5 mouse cellular contexts compared by ENCODE assay signal in genomic region chr11:107126716-107127115, GRCm38 (mm10). TPM values are rescaled to one million over a fixed set of nuclear protein-coding genes. Genes with fewer than 3 reads are reported as not detected.
DNase-seq lines count a peak whose midpoint lies in the region; ATAC-seq and TF ChIP-seq lines count a peak whose summit lies in the region.
"Not testable (repeated sequence)": the region's sequence is repeated elsewhere in the genome, so short reads cannot be mapped to it uniquely, and the experiment has no call there.

No protein-coding gene starts in this region.

- TF ChIP-seq EP300 in MEL (IDR thresholded peaks at IDR 0.05; ENCODE audit: low read depth in 1 of 2, low read length in 2 of 2), result not testable (repeated sequence)

- WGBS in midbrain, embryonic 11.5 days, result 96% methylated on average over 1 of the region's 2 CpGs

- DNase-seq in ES-E14 (ENCODE audit: low read depth, low spot score); MEL (ENCODE audit: low read depth, low spot score): not testable (repeated sequence)
- peak; percentile 83 for DNase-seq in midbrain, embryonic 11.5 days (ENCODE audit: low spot score, missing footprints)

- H3K9me3 ChIP-seq in ES-E14 (ENCODE audit: control insufficient read depth, insufficient read depth, low read depth, low read length); MEL (replicated peaks; ENCODE audit: insufficient read depth, low read length); megakaryocyte, embryonic 14.5 days; midbrain, embryonic 11.5 days (ENCODE audit: control insufficient read depth, low read length): not testable (repeated sequence)

- TF ChIP-seq CTCF in MEL (IDR thresholded peaks at IDR 0.05 in 2 of 3, conservative IDR thresholded peaks at IDR 0.05 in 1 of 3; ENCODE audit: control insufficient read depth in 1 of 3, insufficient read depth in 1 of 3, low read depth in 2 of 3, low read length in 3 of 3, poor library complexity in 1 of 3, severe bottlenecking in 1 of 3), result not testable (repeated sequence)
- TF ChIP-seq CTCF in testis, adult 2 months (IDR thresholded peaks at IDR 0.05; ENCODE audit: control insufficient read depth, insufficient read depth, insufficient replicate concordance, low read depth, low read length), result 0 out of 2 replicates have a peak, but pooled peaks have one; percentile 6

- H3K79me2 ChIP-seq in MEL (ENCODE audit: control insufficient read depth, insufficient read depth, low read length, poor library complexity), result peaks cover 87% of the 10 kb centered on the region

- H3K4me1 ChIP-seq in ES-E14 (ENCODE audit: control insufficient read depth in 2 of 2, insufficient read depth in 2 of 2, low read length in 2 of 2, poor library complexity in 1 of 2) (peaks cover 4 to 18% of the 10 kb centered on the region in 2 experiments; a peak in 2 of 4 replicates), MEL (ENCODE audit: control insufficient read depth in 1 of 2, insufficient read depth in 2 of 2, low read length in 2 of 2) (peaks cover 6 to 16% of the 10 kb centered on the region in 2 experiments)
- peaks cover 63% of the 10 kb centered on the region for H3K4me1 ChIP-seq in megakaryocyte, embryonic 14.5 days
- H3K4me1 ChIP-seq in midbrain, embryonic 11.5 days (ENCODE audit: control insufficient read depth, insufficient read depth, low read length), result peaks cover 14% of the 10 kb centered on the region
- H3K4me1 ChIP-seq in testis, adult 2 months (ENCODE audit: control insufficient read depth, insufficient read depth, low read length), result peaks cover 14% of the 10 kb centered on the region

- H3K4me3 ChIP-seq in ES-E14 (ENCODE audit: insufficient read depth in 1 of 2, low read depth in 1 of 2, low read length in 2 of 2, poor library complexity in 1 of 2, severe bottlenecking in 1 of 2); MEL (ENCODE audit: control insufficient read depth in 1 of 2, insufficient read depth in 1 of 2, low read depth in 2 of 2, low read length in 2 of 2); midbrain, embryonic 11.5 days (ENCODE audit: low read depth, low read length); testis, adult 2 months (ENCODE audit: control insufficient read depth, low read depth, low read length): not testable (repeated sequence)
- peak overlapping the region; percentile 50 for H3K4me3 ChIP-seq in megakaryocyte, embryonic 14.5 days (replicated peaks)

- H3K9ac ChIP-seq in ES-E14 (ENCODE audit: insufficient read depth, low read depth, low read length, poor library complexity, severe bottlenecking); MEL (ENCODE audit: control insufficient read depth, low read depth, low read length, poor library complexity, severe bottlenecking); midbrain, embryonic 11.5 days (ENCODE audit: low read length): not testable (repeated sequence)

- TF ChIP-seq RAD21 in MEL (IDR thresholded peaks at IDR 0.05; ENCODE audit: low read depth, low read length), result not testable (repeated sequence)

- TF ChIP-seq POLR2A in MEL (IDR thresholded peaks at IDR 0.05; ENCODE audit: control insufficient read depth in 1 of 2, insufficient read depth in 1 of 2, low read depth in 1 of 2, low read length in 2 of 2, poor library complexity in 1 of 2); testis, adult 2 months (IDR thresholded peaks at IDR 0.05; ENCODE audit: control insufficient read depth, low read depth, low read length): not testable (repeated sequence)

- not testable (repeated sequence) for ATAC-seq in midbrain, embryonic 11.5 days (ENCODE audit: low FRiP score)

- H3K27ac ChIP-seq in ES-E14 (ENCODE audit: insufficient read depth, low read depth, low read length, poor library complexity, severe bottlenecking); MEL (ENCODE audit: control insufficient read depth, low read depth, low read length); midbrain, embryonic 11.5 days (ENCODE audit: low read depth, low read length); testis, adult 2 months (ENCODE audit: control insufficient read depth, insufficient read depth, low read depth, low read length): not testable (repeated sequence)

- in situ Hi-C loops in ES-E14 (cut with MboI; ENCODE audit: low sequenced_read_pairs in 2 of 2, unreplicated experiment in 2 of 2), result not testable (repeated sequence)

- H3K36me3 ChIP-seq in ES-E14 (ENCODE audit: control insufficient read depth, insufficient read depth, low read length, poor library complexity, severe bottlenecking); midbrain, embryonic 11.5 days (ENCODE audit: control insufficient read depth, insufficient read depth, low read length); testis, adult 2 months (ENCODE audit: control insufficient read depth, insufficient read depth, low read length): not testable (repeated sequence)
- H3K36me3 ChIP-seq in MEL (ENCODE audit: control insufficient read depth in 1 of 2, insufficient read depth in 2 of 2, low read length in 2 of 2), result peaks cover 2 to 37% of the 10 kb centered on the region in 2 experiments; a peak in 3 of 4 replicates
- H3K36me3 ChIP-seq in megakaryocyte, embryonic 14.5 days (replicated peaks; ENCODE audit: low read length), result peaks cover 19% of the 10 kb centered on the region

- not testable (repeated sequence) for H3K27me3 ChIP-seq in MEL (ENCODE audit: control insufficient read depth in 1 of 2, insufficient read depth in 2 of 2, low read length in 2 of 2); megakaryocyte, embryonic 14.5 days (replicated peaks); midbrain, embryonic 11.5 days (ENCODE audit: control insufficient read depth, insufficient read depth, low read length); testis, adult 2 months (ENCODE audit: control insufficient read depth, insufficient read depth, low read length)

- not testable (repeated sequence) for H3K4me2 ChIP-seq in midbrain, embryonic 11.5 days

TF ChIP-seq in ES-E14, 5 proteins besides CTCF, POLR2A, EP300 and RAD21:
- peak; percentile 74 for TF ChIP-seq ZNF384 (IDR thresholded peaks at IDR 0.05; ENCODE audit: low read depth, low read length)

TF ChIP-seq in MEL, 35 proteins besides CTCF, POLR2A, EP300 and RAD21:
- TF ChIP-seq ZNF384 (IDR thresholded peaks at IDR 0.05; ENCODE audit: low read depth, low read length), result peak; percentile 64

RNA-seq across cellular contexts. Expression of gene Bptf, which starts 5.2 kb away (rescaled TPM):
- 81.3 and 86.4 TPM in 2 replicates for total RNA-seq in ES-E14 (2012; rRNA removed)
- total RNA-seq in MEL (2012; rRNA removed), result 27.5 and 31.2 TPM in 2 replicates
- polyA plus RNA-seq in MEL (2012; ENCODE audit: insufficient read depth in 1 of 2, insufficient read length in 2 of 2, low read depth in 1 of 2, low replicate concordance in 2 of 2, missing spikeins in 1 of 2), result 10 to 100 TPM; 52.7 to 55.4 TPM
- polyA plus RNA-seq in megakaryocyte, embryonic 14.5 days (2012; ENCODE audit: insufficient read depth, low replicate concordance), result 106 and 348 TPM in 2 replicates
- polyA plus RNA-seq in midbrain, embryonic 11.5 days (2014; fragmentation: Nextera tagmentation; extraction: Ambion mirVana), result 38.5 and 41.8 TPM in 2 replicates
- 16.1 and 17.7 TPM in 2 replicates for polyA plus RNA-seq in testis, adult 2 months (2012; rRNA removed)
